35 mouse cellular contexts compared by ENCODE assay signal in the genomic region with DNA sequence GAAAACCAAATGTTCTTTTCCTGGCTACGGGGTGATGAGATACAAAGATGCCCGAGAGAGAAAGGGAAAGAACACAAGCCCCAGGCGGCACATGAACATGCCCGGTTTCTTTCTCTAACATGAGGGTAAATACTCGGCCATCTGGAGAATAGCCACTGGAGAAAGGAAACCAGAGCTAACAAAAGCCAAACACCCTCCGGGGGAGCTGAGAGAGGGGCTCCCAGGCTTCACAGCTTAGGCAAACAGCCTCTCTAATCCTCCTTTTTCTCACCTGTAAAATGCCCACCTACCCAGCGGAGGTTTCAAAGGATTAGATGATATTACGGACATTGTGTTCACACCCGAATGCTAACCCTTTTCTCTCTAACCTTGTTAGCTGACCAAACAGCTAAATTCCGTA. TPM values are rescaled to one million over a fixed set of nuclear protein-coding genes. Genes with fewer than 3 reads are reported as not detected.
"Had no signal": no experiment of that assay in that cellular context is flagged by ENCODE, and none has a peak within 500 bp of the region (broad histone marks: within the 10 kb centered on the region; RNA-seq: fewer than 3 reads in every experiment).

No protein-coding gene starts in this region.

- H3K4me3 ChIP-seq: heart, embryonic 10.5 days; heart, embryonic 12.5 days; heart, embryonic 13.5 days; heart, embryonic 15.5 days; hindbrain, embryonic 10.5 days; hindbrain, embryonic 12.5 days; hindbrain, embryonic 13.5 days; hindbrain, embryonic 15.5 days; intestine, embryonic 15.5 days; kidney, embryonic 15.5 days; left cerebral cortex, adult 2 months had no signal

- H3K27me3 ChIP-seq: heart, embryonic 12.5 days; heart, embryonic 13.5 days; heart, embryonic 15.5 days; hindbrain, embryonic 12.5 days; hindbrain, embryonic 13.5 days; hindbrain, embryonic 15.5 days; intestine, embryonic 15.5 days; kidney, embryonic 15.5 days had no signal

- H3K27ac ChIP-seq: heart, embryonic 10.5 days; heart, embryonic 13.5 days; heart, embryonic 15.5 days; hindbrain, embryonic 10.5 days; hindbrain, embryonic 12.5 days; hindbrain, embryonic 13.5 days; hindbrain, embryonic 14.5 days; hindbrain, embryonic 15.5 days; hindbrain, postnatal 0 days; intestine, embryonic 15.5 days; kidney, embryonic 15.5 days; kidney, postnatal 0 days; left cerebral cortex, adult 2 months had no signal

- H3K4me1 ChIP-seq: hindbrain, embryonic 10.5 days; hindbrain, embryonic 12.5 days; hindbrain, embryonic 13.5 days; hindbrain, embryonic 15.5 days; intestine, embryonic 15.5 days had no signal

- DNase-seq: heart, postnatal 10 days; heart, postnatal 14 days; heart, postnatal 36 days; kidney, adult 11 months; kidney, adult 18-20 months; kidney, adult 2 months; kidney, adult 8-10 months; kidney, adult 9 months; kidney, postnatal 10 days; kidney, postnatal 14 days; kidney, postnatal 25 days; kidney, postnatal 36 days; kidney, postnatal 4 days; layer of hippocampus, postnatal 36 days had no signal

- H3K9me3 ChIP-seq: heart, embryonic 10.5 days; heart, embryonic 13.5 days; heart, embryonic 15.5 days; hindbrain, embryonic 12.5 days; hindbrain, embryonic 13.5 days; hindbrain, embryonic 15.5 days; intestine, embryonic 15.5 days; kidney, embryonic 15.5 days had no signal

- H3K4me2 ChIP-seq: heart, embryonic 11.5 days; heart, embryonic 12.5 days; heart, embryonic 13.5 days; heart, embryonic 15.5 days; hindbrain, embryonic 12.5 days; hindbrain, embryonic 13.5 days; hindbrain, embryonic 14.5 days; hindbrain, embryonic 15.5 days; intestine, embryonic 15.5 days; kidney, embryonic 15.5 days had no signal

- ATAC-seq: hindbrain, embryonic 16.5 days; hindbrain, postnatal 0 days; inflammation-experienced regulatory T-cells, adult 6 months; intestine, embryonic 15.5 days; intestine, embryonic 16.5 days; intestine, postnatal 0 days had no signal

- H3K9ac ChIP-seq: heart, embryonic 12.5 days; heart, embryonic 13.5 days; heart, embryonic 15.5 days; hindbrain, embryonic 12.5 days; hindbrain, embryonic 13.5 days; hindbrain, embryonic 14.5 days; hindbrain, embryonic 15.5 days; intestine, embryonic 15.5 days; kidney, embryonic 15.5 days had no signal

- H3K36me3 ChIP-seq: heart, embryonic 10.5 days; heart, embryonic 12.5 days; heart, embryonic 13.5 days; heart, embryonic 15.5 days; hindbrain, embryonic 15.5 days; intestine, embryonic 15.5 days had no signal

RNA-seq across cellular contexts. Expression of a gene that starts 39.6 kb away (rescaled TPM):
- total RNA-seq: heart, postnatal 25 days; heart, postnatal 36 days; hematopoietic stem cell, adult 5-6 weeks had no signal
